Mouse (Mus musculus) adrenal gland, postnatal 10 days (tissue): ENCODE measurements around the gene 1700016H13Rik. TPM values are rescaled to one million over a fixed set of nuclear protein-coding genes. Genes with fewer than 3 reads are reported as not detected.
A peak's percentile ranks its signal among the peaks of the same experiment; 100 is the strongest.

Source experiments
- DNase-seq: peaks from one replicate; pipeline ENCODE4 v3.0.0; 2021; ENCODE audit warnings: mixed read lengths
- total RNA-seq, 2 experiments: library from RNA; stranded (reverse); gene quantifications; 2 replicates each; pipeline ENCODE4 v1.2.3; 2021

1700016H13Rik gene
- total RNA-seq, 2 experiments from 2014 or later, result not detected

- peak; percentile 28 for DNase-seq
Measured at GRCm38 (mm10) chr5:103673611-103674010, 17.8 kb upstream of the 1700016H13Rik start.

- no peak for DNase-seq
Measured at GRCm38 (mm10) chr5:103671858-103672257, 16.0 kb upstream of the 1700016H13Rik start.

GRCm38 (mm10) chr5:103665876-103666275, 10.1 kb upstream of the 1700016H13Rik start:
- no peak for DNase-seq

- DNase-seq, result no peak
Measured at GRCm38 (mm10) chr5:103664932-103665331, 9.1 kb upstream of the 1700016H13Rik start.

GRCm38 (mm10) chr5:103659571-103659970, 3.8 kb upstream of the 1700016H13Rik start:
- DNase-seq, result peak; percentile 28

- no peak for DNase-seq
Measured at GRCm38 (mm10) chr5:103658921-103659320, 3.1 kb upstream of the 1700016H13Rik start.

GRCm38 (mm10) chr5:103654780-103655179, 1.0 kb downstream of the 1700016H13Rik start:
- DNase-seq, result no peak

GRCm38 (mm10) chr5:103654225-103654624, 1.6 kb downstream of the 1700016H13Rik start:
- peak; percentile 43 for DNase-seq

GRCm38 (mm10) chr5:103647320-103647719, 8.5 kb downstream of the 1700016H13Rik start:
- no peak for DNase-seq

GRCm38 (mm10) chr5:103644167-103644566, 11.6 kb downstream of the 1700016H13Rik start:
- DNase-seq, result no peak

- no peak for DNase-seq
Measured at GRCm38 (mm10) chr5:103637162-103637561, 18.6 kb downstream of the 1700016H13Rik start.

GRCm38 (mm10) chr5:103629854-103630580, 25.8 kb downstream of the 1700016H13Rik start:
- no peak for DNase-seq

GRCm38 (mm10) chr5:103629111-103629764, 26.6 kb downstream of the 1700016H13Rik start, which contains the start of gene Slc10a6:
Slc10a6 (minus strand) TSS chr5:103629403.
- DNase-seq, result peak; percentile 65

GRCm38 (mm10) chr5:103628499-103628898, 27.3 kb downstream of the 1700016H13Rik start:
- DNase-seq, result no peak

GRCm38 (mm10) chr5:103624831-103625230, 31.0 kb downstream of the 1700016H13Rik start:
- DNase-seq, result no peak

GRCm38 (mm10) chr5:103622321-103622720, 33.5 kb downstream of the 1700016H13Rik start:
- no peak for DNase-seq

- DNase-seq, result peak; percentile 34
Measured at GRCm38 (mm10) chr5:103620301-103620973, 35.4 kb downstream of the 1700016H13Rik start.

- no peak for DNase-seq
Measured at GRCm38 (mm10) chr5:103617191-103617590, 38.6 kb downstream of the 1700016H13Rik start.

GRCm38 (mm10) chr5:103614356-103614755, 41.5 kb downstream of the 1700016H13Rik start:
- DNase-seq, result no peak

GRCm38 (mm10) chr5:103612316-103612715, 43.5 kb downstream of the 1700016H13Rik start:
- no peak for DNase-seq

- DNase-seq, result no peak
Measured at GRCm38 (mm10) chr5:103610856-103611472, 44.8 kb downstream of the 1700016H13Rik start.

GRCm38 (mm10) chr5:103610148-103610547, 45.7 kb downstream of the 1700016H13Rik start:
- DNase-seq, result no peak
